Mouse (Mus musculus): Measurements from ENCODE around the gene Rbfox3.

- TF ChIP-seq FLI1 (IDR thresholded peaks at IDR 0.05; ENCODE audit: low read length) (no peak), GATA1 (IDR thresholded peaks at IDR 0.05; ENCODE audit: borderline replicate concordance, low read length) (no peak)
These were observed 245.2 kb downstream of the Rbfox3 start for GRCm38 (mm10) chr11:118666172-118666571.
